Mouse (Mus musculus) heart, embryonic 11.5 days (tissue): ENCODE results near the gene Birc6. TPM values are rescaled to one million over a fixed set of nuclear protein-coding genes. Genes with fewer than 3 reads are reported as not detected.

Experiments used
- ATAC-seq: fragments of 200-750 bp; cut with Nextera tagmentation; replicated peaks from 2 replicates; pipeline ENCODE4 v1.8.0; 2017; ENCODE audit warnings: moderate library complexity; ENCODE audit not compliant: insufficient number of reproducible peaks, low FRiP score, low TSS enrichment
- H3K27ac ChIP-seq: fragments of 300-500 bp; sonication (generic); 2 replicates; pipeline ENCODE4 v1.5.1; 2014; ENCODE audit warnings: mild to moderate bottlenecking, low read depth, low read length
- H3K27me3 ChIP-seq: fragments of 300-500 bp; sonication (generic); 2 replicates; pipeline ENCODE4 v1.6.1; 2014; ENCODE audit warnings: mild to moderate bottlenecking, low read length, mixed read lengths; ENCODE audit not compliant: control insufficient read depth, insufficient read depth
- H3K36me3 ChIP-seq: fragments of 300-500 bp; sonication (generic); 2 replicates; pipeline ENCODE4 v1.6.1; 2014; ENCODE audit warnings: mild to moderate bottlenecking, low read length, moderate library complexity, mixed read lengths; ENCODE audit not compliant: control insufficient read depth, insufficient read depth
- H3K4me1 ChIP-seq: fragments of 300-500 bp; sonication (generic); 2 replicates; pipeline ENCODE4 v1.6.1; 2014; ENCODE audit warnings: low read length; ENCODE audit not compliant: control insufficient read depth, insufficient read depth
- H3K4me2 ChIP-seq: fragments of 300-500 bp; sonication (generic); 2 replicates; pipeline ENCODE4 v1.6.1; 2014; ENCODE audit warnings: mild to moderate bottlenecking, moderate library complexity
- H3K4me3 ChIP-seq: fragments of 300-500 bp; sonication (generic); 2 replicates; pipeline ENCODE4 v1.5.1; 2014; ENCODE audit warnings: low read depth, low read length
- H3K9ac ChIP-seq: fragments of 300-500 bp; sonication (generic); 2 replicates; pipeline ENCODE4 v1.6.1; 2014; ENCODE audit warnings: mild to moderate bottlenecking, low read depth, low read length, moderate library complexity
- H3K9me3 ChIP-seq: fragments of 300-500 bp; sonication (generic); replicated peaks from 2 replicates; pipeline ENCODE4 v1.6.1; 2016; ENCODE audit warnings: low read length; ENCODE audit not compliant: control insufficient read depth
- WGBS: fragments of 180-500 bp; shearing (Covaris S2); extraction: QIAGEN DNeasy Blood & Tissue Kit; methylation state at CpG from one replicate; pipeline ENCODE4 v1.1.7; 2014; ENCODE audit not compliant: insufficient replicate concordance; 5-methylcytosine and 5-hydroxymethylcytosine counted together
- polyA plus RNA-seq: library from polyadenylated mRNA; unstranded; fragments of >200 nt; fragmentation: Nextera tagmentation; extraction: Ambion mirVana; gene quantifications from 2 replicates; pipeline ENCODE4 v1.2.1, GENCODE M21; 2014

The Birc6 gene
- polyA plus RNA-seq, 1 experiment from 2014 or later, result 84.8 TPM

DNA sequence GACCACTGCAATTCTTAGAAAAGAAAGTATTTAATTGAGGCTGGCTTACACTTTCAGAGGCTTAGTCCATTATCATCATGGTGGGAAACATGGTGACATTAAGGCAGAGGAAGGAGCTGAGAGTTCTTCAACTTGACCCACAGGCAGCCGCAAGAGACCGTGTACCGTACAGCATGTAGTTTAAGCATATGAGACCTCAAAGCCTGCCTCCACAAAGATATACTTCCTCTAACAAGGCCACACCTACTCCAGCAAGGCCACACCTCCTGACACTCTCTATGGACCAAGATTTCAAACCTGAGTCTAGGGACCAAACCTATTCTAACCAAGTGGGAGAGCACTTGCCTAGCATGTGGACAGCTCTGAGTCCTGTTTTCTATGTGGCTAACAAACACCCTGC is 19.5 kb upstream of the Birc6 start:
- H3K4me2 ChIP-seq, result no peak overlapping the region
- H3K9ac ChIP-seq, result no peak overlapping the region
- H3K9me3 ChIP-seq, result no peaks in the 10 kb centered on the region
- no peaks in the 10 kb centered on the region for H3K4me1 ChIP-seq
- no peak overlapping the region for H3K27ac ChIP-seq
- WGBS, result 85% methylated on average over 3 of the region's 3 CpGs
- H3K27me3 ChIP-seq, result no peaks in the 10 kb centered on the region
- no peak overlapping the region for H3K4me3 ChIP-seq
- no peak for ATAC-seq
- H3K36me3 ChIP-seq, result no peaks in the 10 kb centered on the region

DNA sequence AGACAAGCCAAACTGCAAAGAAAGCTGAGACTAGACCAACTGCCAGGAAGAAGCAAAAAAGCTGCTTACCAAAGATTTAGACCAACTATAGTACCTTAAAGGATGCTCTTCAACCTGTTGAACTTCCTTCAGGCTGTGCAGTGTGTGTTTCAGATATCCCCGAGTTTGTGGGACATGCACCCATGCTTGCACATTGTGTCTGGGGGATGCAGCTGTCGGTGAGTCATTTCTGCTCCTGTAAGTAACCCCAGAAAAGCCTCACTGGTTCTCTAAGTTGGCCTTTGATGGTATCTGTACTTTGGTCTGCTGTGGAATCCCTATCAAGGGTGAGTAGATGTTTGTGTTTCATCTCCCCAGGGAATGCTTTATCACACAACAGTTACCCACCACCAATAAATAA is 15.8 kb upstream of the Birc6 start:
- no peaks in the 10 kb centered on the region for H3K4me1 ChIP-seq
- H3K4me2 ChIP-seq, result no peak overlapping the region
- no peaks in the 10 kb centered on the region for H3K36me3 ChIP-seq
- H3K9ac ChIP-seq, result no peak overlapping the region
- no peak overlapping the region for H3K4me3 ChIP-seq
- ATAC-seq, result no peak
- 73% methylated on average over 2 of the region's 2 CpGs for WGBS
- no peaks in the 10 kb centered on the region for H3K27me3 ChIP-seq
- no peaks in the 10 kb centered on the region for H3K9me3 ChIP-seq
- H3K27ac ChIP-seq, result no peak overlapping the region

DNA sequence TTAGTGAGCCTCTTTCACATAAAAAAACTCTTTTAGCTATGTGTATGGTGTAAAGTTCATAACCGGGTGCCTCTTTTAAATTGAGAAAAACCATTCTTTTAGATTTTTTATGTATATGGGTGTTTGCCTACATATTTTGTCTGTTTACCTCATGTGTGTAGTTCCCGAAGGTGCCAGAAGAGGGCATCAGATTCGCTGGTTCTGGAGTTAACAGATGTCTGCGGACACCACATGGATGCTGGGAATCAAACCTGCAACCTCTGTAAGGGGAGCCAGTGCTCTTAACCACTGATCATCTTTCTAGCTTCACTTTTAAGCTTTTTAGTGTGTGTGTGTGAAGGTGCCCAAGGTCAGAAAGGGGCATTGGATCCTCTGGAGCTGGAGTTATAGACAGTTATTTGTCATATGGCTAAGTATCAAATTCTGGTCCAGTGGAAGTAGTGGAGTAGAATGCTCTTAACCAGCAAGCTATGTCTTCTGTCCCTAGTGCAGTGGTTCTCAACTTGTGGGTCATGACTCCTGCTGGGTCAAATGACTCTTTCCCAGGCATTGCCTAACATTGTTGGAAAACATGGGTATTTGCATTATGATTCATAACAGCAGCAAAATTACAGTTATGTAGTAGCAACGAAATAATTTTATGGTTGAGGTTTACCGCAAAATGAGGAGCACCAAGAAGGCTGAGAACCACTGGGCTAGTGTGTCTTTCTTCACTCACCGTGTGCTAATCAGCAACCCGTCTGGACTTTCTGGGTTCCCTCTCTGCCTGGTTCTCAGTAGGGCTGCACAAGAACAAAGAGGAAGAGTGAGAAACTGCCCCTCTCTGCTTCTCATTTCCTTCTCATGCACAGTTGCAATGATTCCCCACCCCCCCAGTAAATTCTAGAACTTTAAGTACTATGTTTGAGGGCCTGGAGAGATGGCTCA is 5.0 kb upstream of the Birc6 start:
- 78% methylated on average over 8 of the region's 8 CpGs for WGBS
- no peaks in the 10 kb centered on the region for H3K9me3 ChIP-seq
- H3K27ac ChIP-seq, result no peak overlapping the region
- H3K9ac ChIP-seq, result no peak overlapping the region
- ATAC-seq, result no peak
- no peaks in the 10 kb centered on the region for H3K27me3 ChIP-seq
- H3K36me3 ChIP-seq, result no peaks in the 10 kb centered on the region
- peaks cover 7% of the 10 kb centered on the region for H3K4me1 ChIP-seq
- H3K4me3 ChIP-seq, result no peak overlapping the region
- H3K4me2 ChIP-seq, result no peak overlapping the region

DNA sequence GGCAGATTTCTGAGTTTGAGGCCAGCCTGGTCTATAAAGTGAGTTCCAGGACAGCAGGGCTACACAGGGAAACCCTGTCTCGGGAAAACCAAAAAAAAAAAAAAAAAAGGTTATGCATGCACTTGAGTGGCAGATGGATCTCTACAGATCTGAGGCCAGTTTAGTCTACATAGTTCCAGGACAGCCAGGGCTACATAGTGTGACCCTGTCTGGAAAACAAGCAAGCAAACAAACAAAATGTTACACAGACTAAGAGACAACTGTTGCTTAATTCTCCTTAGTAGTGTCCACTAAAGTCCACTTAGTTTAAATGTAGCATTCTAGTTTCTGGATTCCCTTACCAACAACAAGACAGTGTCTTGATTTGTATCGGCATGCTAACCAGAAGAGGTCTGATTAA is 2.0 kb upstream of the Birc6 start:
- no peak overlapping the region for H3K4me3 ChIP-seq
- no peak overlapping the region for H3K27ac ChIP-seq
- WGBS, result 94% methylated on average over 2 of the region's 2 CpGs
- no peak for ATAC-seq
- H3K27me3 ChIP-seq, result no peaks in the 10 kb centered on the region
- H3K4me2 ChIP-seq, result no peak overlapping the region
- no peaks in the 10 kb centered on the region for H3K9me3 ChIP-seq
- no peak overlapping the region for H3K9ac ChIP-seq
- peaks cover 15% of the 10 kb centered on the region for H3K4me1 ChIP-seq
- no peaks in the 10 kb centered on the region for H3K36me3 ChIP-seq

DNA sequence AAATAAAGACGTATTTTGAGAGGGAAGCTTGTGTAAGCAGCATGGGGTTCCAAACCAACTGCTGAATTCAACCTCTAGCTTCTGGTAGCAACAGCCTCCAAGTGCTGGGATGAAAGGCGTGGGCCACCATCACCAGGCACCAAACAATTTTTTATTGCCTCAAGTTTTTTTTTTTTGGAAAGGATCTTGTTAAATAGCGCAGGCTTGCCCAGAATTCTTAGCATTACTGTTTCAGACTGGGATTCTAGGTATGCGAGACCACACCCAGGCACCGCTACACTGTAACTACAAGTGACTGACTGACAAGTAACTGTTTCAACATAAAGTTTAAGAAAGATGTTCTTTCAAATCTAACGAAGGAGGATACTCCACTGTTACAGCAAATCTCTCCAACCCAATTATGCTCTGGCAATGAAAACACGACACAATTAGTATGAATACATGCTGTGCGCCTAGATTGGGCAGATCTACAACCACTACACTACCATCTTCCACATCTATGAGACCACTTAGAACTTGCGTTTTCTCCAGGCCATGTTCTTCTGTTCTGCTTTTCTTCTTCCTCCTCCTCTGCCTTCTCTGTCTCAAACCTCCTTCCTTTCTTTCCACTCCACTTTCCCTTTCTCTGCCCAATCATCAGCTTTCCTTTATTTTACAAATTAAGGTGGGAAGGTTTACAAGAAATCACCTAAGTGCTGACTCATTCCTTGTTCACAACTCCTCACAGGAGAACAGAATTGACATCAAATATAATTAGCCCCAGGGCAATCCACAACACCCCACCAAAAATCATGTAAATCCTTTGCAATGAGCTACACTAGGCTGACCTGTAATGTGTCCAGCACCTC is 1.1 kb upstream of the Birc6 start:
- H3K4me1 ChIP-seq, result peaks cover 15% of the 10 kb centered on the region
- peak overlapping the region; percentile 98 for H3K27ac ChIP-seq
- no peaks in the 10 kb centered on the region for H3K36me3 ChIP-seq
- peak overlapping the region; percentile 90 for H3K4me3 ChIP-seq
- H3K27me3 ChIP-seq, result no peaks in the 10 kb centered on the region
- 83% methylated on average over 9 of the region's 9 CpGs for WGBS
- H3K9ac ChIP-seq, result peak overlapping the region; percentile 80; the same call in 1 of the 2 replicates
- H3K9me3 ChIP-seq, result no peaks in the 10 kb centered on the region
- peak overlapping the region; percentile 72 for H3K4me2 ChIP-seq
- ATAC-seq, result no peak

DNA sequence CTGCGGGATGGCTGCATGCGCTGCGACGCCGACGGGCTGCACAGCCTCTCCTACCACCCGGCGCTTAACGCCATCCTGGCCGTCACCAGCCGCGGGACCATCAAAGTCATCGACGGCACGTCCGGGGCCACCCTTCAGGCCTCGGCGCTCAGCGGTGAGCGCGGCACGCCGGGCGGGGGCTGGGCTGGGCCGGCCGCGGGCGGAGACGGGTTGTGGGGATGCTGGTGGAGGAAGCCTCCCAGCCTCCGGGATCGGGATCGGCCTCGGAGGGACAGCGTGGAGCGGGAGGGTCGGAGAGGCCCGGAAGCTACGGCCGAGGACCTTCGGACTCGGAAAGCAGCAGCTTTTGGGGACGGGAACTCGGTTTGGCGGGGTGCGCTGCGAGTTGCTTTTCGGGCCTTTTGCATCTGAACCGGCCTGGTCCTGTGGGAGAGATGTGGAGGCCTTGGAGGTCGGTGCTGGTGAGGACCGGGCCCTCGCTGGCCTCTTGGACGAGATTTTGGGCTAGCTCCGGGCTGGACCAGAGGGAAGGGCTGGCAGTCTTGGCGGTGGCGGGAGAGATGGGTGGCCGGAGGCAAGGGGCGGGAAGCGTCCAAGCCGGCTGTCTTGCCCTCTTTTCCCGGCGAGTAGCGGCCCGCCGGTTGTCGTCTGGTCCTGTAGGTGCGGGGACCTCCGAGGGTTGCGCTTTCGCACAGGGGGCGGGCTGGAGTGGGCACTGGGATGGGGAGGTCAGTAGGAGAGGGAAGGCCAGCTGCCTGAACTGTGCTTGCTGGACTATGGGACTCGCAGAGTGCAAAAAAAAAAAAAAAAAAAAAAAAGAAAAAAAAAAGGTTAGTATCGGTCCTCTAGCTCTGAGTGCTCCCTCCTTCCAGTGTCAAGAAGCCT is 795 bp downstream of the Birc6 start:
- WGBS, result under 1% methylated on average over 71 of the region's 72 CpGs
- Histone ChIP-seq H3K27me3 (no peaks in the 10 kb centered on the region), H3K27ac (peak overlapping the region; percentile 98), H3K36me3 (no peaks in the 10 kb centered on the region), H3K9ac (peak overlapping the region; percentile 93), H3K4me1 (peaks cover 15% of the 10 kb centered on the region), H3K4me3 (peak overlapping the region; percentile 90), H3K9me3 (no peaks in the 10 kb centered on the region), H3K4me2 (peak overlapping the region; percentile 76)
- ATAC-seq, result peak; percentile 60

DNA sequence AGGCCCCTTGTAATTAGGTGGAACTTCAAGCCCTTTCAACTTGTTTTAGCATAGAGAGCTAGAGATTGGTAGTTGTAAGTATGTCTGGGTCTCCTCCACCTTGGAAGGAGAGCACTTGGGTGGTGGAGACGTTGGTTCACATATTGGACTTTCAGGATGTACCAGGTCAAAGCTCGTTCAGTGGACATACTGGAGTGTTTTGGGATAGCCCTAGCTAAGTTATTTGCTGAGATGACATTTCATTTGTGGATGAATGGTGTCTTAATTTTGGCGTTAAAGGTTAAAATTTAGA is 1.4 kb downstream of the Birc6 start:
- 10% methylated on average over 3 of the region's 3 CpGs for WGBS
- Histone ChIP-seq H3K9ac (peak overlapping the region; percentile 93), H3K36me3 (no peaks in the 10 kb centered on the region), H3K9me3 (no peaks in the 10 kb centered on the region), H3K27ac (0 out of 2 replicates have a peak overlapping the region, but pooled peaks have one; percentile 98), H3K4me1 (peaks cover 15% of the 10 kb centered on the region), H3K4me3 (peak overlapping the region; percentile 90), H3K27me3 (no peaks in the 10 kb centered on the region), H3K4me2 (peak overlapping the region; percentile 76)
- ATAC-seq, result no peak

DNA sequence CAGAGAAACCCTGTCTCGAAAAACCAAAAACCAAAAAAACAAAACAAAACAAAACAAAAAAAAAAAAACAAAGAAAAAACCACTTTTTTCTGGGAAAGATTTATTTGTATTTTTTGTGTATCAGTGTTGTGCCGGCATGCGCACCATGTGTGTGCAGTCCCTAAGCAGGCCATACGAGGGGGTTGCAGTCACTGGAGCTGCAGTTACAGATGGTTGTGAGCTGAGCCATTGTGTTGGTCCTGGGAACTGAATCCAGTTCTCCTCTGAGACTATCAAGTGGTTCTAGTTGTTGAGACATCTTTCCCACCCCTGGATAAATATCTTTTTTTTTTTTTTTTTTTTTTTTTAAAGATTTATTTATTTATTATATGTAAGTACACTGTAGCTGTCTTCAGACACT is 6.9 kb downstream of the Birc6 start:
- Histone ChIP-seq H3K4me1 (0 out of 2 replicates have a peak, but pooled peaks cover 10% of the 10 kb centered on the region), H3K9ac (no peak overlapping the region), H3K4me3 (no peak overlapping the region), H3K36me3 (no peaks in the 10 kb centered on the region), H3K27ac (no peak overlapping the region), H3K9me3 (no peaks in the 10 kb centered on the region), H3K27me3 (no peaks in the 10 kb centered on the region), H3K4me2 (no peak overlapping the region)
- WGBS, result 94% methylated on average over 4 of the region's 4 CpGs
- ATAC-seq, result no peak
